Mouse (Mus musculus): ENCODE measurements at regions not wholly inside any gene's neighbourhood (a gene's known extent, or its start where the extent isn't known, plus 50 kb on each side); places are given as distances from the start of the nearest gene placed in this dataset.

- DNase-seq (ENCODE audit: low spot score in 2 of 2) = no peak
These were observed 249.3 kb upstream of the Mdga2 start for GRCm38 (mm10) chr12:67471666-67472065.

- DNase-seq (ENCODE audit: low spot score in 2 of 2) = no peak
These were observed 248.7 kb upstream of the Mdga2 start for GRCm38 (mm10) chr12:67471001-67471400.

- no peak for DNase-seq (ENCODE audit: low spot score in 2 of 2)
These were observed 226.8 kb upstream of the Mdga2 start for GRCm38 (mm10) chr12:67449109-67449508.

- peak in 1 of 2 experiments; percentile 31 for DNase-seq (ENCODE audit: low spot score in 2 of 2)
These were observed 208.1 kb upstream of the Mdga2 start for GRCm38 (mm10) chr12:67430318-67430950.

- DNase-seq (ENCODE audit: low spot score in 2 of 2) = no peak
These were observed 204.5 kb upstream of the Mdga2 start for GRCm38 (mm10) chr12:67426801-67427200.

GRCm38 (mm10) chr12:67399537-67399936, 177.2 kb upstream of the Mdga2 start:
- no peak for DNase-seq (ENCODE audit: low spot score in 2 of 2)

- no peak for DNase-seq (ENCODE audit: low spot score in 2 of 2)
These were observed 152.2 kb upstream of the Mdga2 start for GRCm38 (mm10) chr12:67374530-67374929.

GRCm38 (mm10) chr12:67348551-67348950, 126.2 kb upstream of the Mdga2 start:
- DNase-seq (ENCODE audit: low spot score in 2 of 2) = no peak

GRCm38 (mm10) chr12:67332483-67332998, 110.2 kb upstream of the Mdga2 start:
- DNase-seq (ENCODE audit: low spot score in 2 of 2) = no peak

GRCm38 (mm10) chr12:67326326-67326725, 104.0 kb upstream of the Mdga2 start:
- no peak for DNase-seq (ENCODE audit: low spot score in 2 of 2)

- no peak for DNase-seq (ENCODE audit: low spot score in 2 of 2)
These were observed 103.5 kb upstream of the Mdga2 start for GRCm38 (mm10) chr12:67325799-67326198.

GRCm38 (mm10) chr12:67325335-67325734, 103.0 kb upstream of the Mdga2 start:
- no peak for DNase-seq (ENCODE audit: low spot score in 2 of 2)

GRCm38 (mm10) chr12:67318687-67319086, 96.3 kb upstream of the Mdga2 start:
- no peak for DNase-seq (ENCODE audit: low spot score in 2 of 2)

GRCm38 (mm10) chr12:67300245-67300644, 77.9 kb upstream of the Mdga2 start:
- DNase-seq (ENCODE audit: low spot score in 2 of 2) = no peak

- no peak for DNase-seq (ENCODE audit: low spot score in 2 of 2)
These were observed 67.7 kb upstream of the Mdga2 start for GRCm38 (mm10) chr12:67290054-67290453.

- DNase-seq (ENCODE audit: low spot score in 2 of 2) = no peak
These were observed 50.5 kb upstream of the Mdga2 start for GRCm38 (mm10) chr12:67272863-67273262.

- DNase-seq (ENCODE audit: low spot score in 2 of 2) = no peak
These were observed 50.0 kb upstream of the Mdga2 start for GRCm38 (mm10) chr12:67272329-67272728.
